Mouse (Mus musculus) mature B cell (primary cell): ENCODE data around the gene Lrrfip1.

ENCODE experiments used
- in situ Hi-C: fragments of 300-500 bp; cut with MboI; formaldehyde crosslinking; loops from 2 replicates; pipeline ENCODE4 v1.14.3; 2019

Gene Lrrfip1

DNA sequence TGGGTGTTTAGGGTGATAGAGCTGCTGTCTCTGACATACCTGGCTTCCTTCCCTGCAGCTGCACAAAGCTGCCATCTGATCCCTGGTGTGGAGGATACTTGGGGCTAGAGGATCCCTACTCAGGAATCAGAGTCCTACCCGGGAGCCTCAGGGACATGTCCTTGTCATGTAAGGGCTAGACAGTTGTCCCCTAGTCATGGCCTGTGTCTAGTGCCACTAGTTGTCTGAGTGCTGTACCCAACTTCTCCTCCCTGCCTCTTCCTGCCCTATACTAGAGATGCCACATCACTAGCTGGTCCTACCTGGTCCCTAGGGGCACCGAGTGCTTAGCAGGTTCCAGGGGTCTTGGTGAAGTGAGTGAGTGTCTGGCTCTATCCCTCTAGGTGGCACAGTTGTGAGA lies 138.5 kb downstream of the Lrrfip1 start:
- in situ Hi-C loops, result no loop called here

DNA sequence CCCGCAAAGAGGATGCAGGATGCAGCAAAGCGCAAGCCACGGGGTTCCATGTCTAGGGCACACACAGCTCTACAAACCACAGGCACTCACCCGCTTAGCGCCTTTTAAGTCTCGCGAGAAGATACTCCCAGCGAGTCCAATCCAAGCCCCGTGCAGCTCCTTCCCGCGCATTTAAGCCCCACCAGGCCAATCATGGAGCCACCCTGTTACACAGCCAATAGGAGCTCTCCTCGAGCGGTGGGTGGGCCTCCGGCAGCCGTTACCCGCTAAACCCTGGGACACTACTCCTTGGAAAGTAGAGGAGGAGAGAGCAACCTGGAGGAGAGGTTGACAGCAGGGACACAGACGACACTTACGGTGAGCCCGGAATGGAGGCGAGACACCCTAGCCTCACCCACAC lies 146.3 kb downstream of the Lrrfip1 start, which contains the start of gene Rbm44:
Gene Rbm44 (plus strand): TSS at position 277 of the 400 bp plus-strand sequence.
- in situ Hi-C loops, result no loop called here

DNA sequence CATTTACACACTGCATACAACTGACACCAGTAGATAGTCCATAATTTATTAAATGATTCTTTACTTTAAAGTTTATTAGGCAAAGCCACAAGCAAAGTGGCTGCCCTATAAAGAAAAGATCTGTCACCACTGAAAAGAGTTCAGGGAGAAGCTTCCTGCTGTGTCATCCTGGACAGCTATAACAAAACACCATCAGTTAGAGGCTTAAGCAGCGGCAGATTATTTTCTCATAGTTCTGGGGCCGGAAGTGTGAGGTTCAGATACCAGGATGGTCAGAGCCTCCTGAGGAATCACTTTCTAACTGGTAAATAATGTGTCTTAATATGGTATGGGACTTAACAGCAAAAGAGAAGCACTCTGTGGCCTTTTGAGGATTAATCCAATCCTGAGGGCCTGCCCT lies 153.0 kb downstream of the Lrrfip1 start:
- in situ Hi-C loops, result no loop called here

DNA sequence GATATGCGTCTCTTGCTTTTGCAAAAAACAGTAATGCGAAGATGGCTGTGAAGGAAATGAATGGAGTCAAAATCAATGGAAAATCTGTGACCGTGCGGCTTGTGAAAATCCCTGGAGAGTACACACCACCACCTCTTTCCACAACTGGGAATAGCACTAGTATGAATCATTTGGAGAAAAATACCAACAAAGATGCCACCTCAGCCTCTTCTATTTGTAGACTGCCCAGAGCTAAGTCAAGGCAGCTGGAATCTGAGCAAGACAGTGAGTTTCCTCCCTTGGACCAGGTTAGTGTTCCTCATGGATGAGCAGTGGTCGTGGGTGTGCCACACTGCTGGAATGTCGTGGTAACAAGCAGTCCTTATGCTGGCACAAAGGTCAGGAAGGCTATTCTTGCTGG lies 168.3 kb downstream of the Lrrfip1 start:
- in situ Hi-C loops, result no loop called here

DNA sequence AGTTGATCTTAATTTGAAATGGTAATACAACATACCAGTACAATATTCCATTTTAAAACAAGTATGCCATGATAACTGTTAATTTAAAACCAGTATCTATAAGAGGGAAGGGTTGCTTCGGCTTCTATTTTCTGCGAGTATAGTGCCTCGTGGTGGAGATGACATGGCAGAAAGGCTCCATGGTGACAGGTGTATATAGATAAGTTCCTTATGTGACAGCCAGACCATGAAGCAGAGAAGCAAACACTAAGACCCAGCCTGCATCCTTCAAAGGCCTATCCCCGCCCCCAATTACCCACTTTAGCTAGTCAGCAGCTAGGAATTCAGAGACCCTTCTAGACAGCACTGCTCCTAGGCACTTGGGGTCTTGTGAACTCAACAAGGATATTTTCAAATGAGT lies 170.6 kb downstream of the Lrrfip1 start:
- in situ Hi-C loops, result no loop called here

DNA sequence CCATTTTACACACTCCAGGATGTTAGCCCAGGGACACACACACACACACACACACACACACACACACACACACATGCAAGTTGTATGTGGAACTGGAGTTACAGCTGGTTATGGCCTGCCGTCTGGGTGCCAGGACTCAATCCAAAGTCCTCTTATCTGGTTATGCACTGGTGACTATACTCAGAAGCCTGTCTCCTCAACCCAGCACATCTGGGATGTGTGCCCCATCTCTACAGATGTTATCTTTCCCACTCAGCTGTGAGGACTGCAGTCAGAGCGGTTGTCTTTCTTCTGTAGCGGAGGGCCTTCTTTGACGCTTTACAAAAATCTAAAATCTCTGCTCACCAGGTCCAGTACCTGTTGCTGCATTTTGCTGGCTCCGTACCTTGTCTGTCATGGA lies 176.3 kb downstream of the Lrrfip1 start:
- in situ Hi-C loops, result no loop called here

DNA sequence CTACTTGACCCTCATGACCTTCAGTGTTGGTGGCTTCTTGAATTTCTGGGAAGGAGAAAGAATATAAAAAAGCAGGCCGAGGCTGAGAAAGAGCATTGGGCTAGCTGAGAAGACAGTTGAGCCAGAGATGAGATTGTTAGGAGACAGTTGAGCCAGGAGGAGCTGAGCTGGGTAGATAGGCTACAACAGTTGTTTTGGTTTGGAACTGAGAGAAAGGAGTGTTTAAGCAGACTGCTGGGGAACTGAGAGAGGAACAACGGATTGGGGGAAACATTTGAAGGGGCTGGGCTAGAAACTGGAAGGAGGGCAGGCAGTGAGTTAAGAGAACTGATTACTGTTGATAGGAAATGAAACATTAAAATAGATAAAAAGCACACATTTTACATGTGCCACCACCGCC lies 177.5 kb downstream of the Lrrfip1 start:
- in situ Hi-C loops, result no loop called here

DNA sequence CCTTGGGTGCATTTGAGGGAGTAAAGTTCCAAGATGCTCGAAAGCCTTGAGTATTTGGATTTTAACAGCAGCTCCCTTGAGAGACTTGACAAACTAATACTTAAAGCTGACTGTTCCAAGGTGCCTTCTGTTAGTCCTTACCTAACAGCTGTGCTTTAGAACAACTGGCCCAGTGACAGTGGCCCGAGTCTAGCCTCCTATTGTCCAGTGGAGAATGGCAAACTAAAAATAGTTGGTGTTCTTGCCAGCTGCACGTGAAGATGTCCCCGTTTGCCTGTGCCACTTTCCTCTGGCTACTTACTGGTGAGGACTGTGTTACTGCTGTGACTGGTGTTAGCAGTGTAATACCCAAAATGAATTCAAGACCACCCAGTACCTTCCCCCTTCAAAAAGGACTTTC lies 178.3 kb downstream of the Lrrfip1 start:
- in situ Hi-C loops, result no loop called here
